Mouse (Mus musculus): ENCODE measurements around the gene Mettl16.

The Mettl16 gene

GRCm38 (mm10) chr11:74831606-74832451, 61.2 kb downstream of the Mettl16 start:
- peak; percentile 98 for DNase-seq (ENCODE audit: low spot score)

GRCm38 (mm10) chr11:74832503-74833143, 62.0 kb downstream of the Mettl16 start:
- DNase-seq (ENCODE audit: low spot score): peak; percentile 80

GRCm38 (mm10) chr11:74833536-74834358, 63.1 kb downstream of the Mettl16 start:
- DNase-seq (ENCODE audit: low spot score): no peak

GRCm38 (mm10) chr11:74834359-74834638, 63.7 kb downstream of the Mettl16 start:
- DNase-seq (ENCODE audit: low spot score): no peak

GRCm38 (mm10) chr11:74834650-74835277, 64.1 kb downstream of the Mettl16 start:
- DNase-seq (ENCODE audit: low spot score): no peak

- no peak for DNase-seq (ENCODE audit: low spot score)
These were observed 65.1 kb downstream of the Mettl16 start for GRCm38 (mm10) chr11:74835593-74836224.

GRCm38 (mm10) chr11:74836225-74837055, 65.8 kb downstream of the Mettl16 start:
- no peak for DNase-seq (ENCODE audit: low spot score)

- DNase-seq (ENCODE audit: low spot score): no peak
These were observed 66.5 kb downstream of the Mettl16 start for GRCm38 (mm10) chr11:74837056-74837693.

- peak; percentile 93 for DNase-seq (ENCODE audit: low spot score)
These were observed 67.2 kb downstream of the Mettl16 start for GRCm38 (mm10) chr11:74837694-74838431.

- peak; percentile 94 for DNase-seq (ENCODE audit: low spot score)
These were observed 67.8 kb downstream of the Mettl16 start for GRCm38 (mm10) chr11:74838441-74838840.

GRCm38 (mm10) chr11:74838971-74839370, 68.3 kb downstream of the Mettl16 start:
- DNase-seq (ENCODE audit: low spot score): peak; percentile 47

- no peak for DNase-seq (ENCODE audit: low spot score)
These were observed 69.5 kb downstream of the Mettl16 start for GRCm38 (mm10) chr11:74839860-74840715.

GRCm38 (mm10) chr11:74840739-74841138, 70.1 kb downstream of the Mettl16 start:
- no peak for DNase-seq (ENCODE audit: low spot score)

GRCm38 (mm10) chr11:74841366-74841765, 70.7 kb downstream of the Mettl16 start:
- DNase-seq (ENCODE audit: low spot score): no peak

- DNase-seq (ENCODE audit: low spot score): no peak
These were observed 71.4 kb downstream of the Mettl16 start for GRCm38 (mm10) chr11:74842045-74842444.

GRCm38 (mm10) chr11:74842656-74843434, 72.2 kb downstream of the Mettl16 start:
- no peak for DNase-seq (ENCODE audit: low spot score)

GRCm38 (mm10) chr11:74843435-74843714, 72.7 kb downstream of the Mettl16 start:
- peak; percentile 45 for DNase-seq (ENCODE audit: low spot score)

GRCm38 (mm10) chr11:74843761-74844160, 73.1 kb downstream of the Mettl16 start:
- DNase-seq (ENCODE audit: low spot score): peak; percentile 29
